Mouse (Mus musculus): ENCODE measurements around the gene Epgn.

- TF ChIP-seq CTCF (IDR thresholded peaks at IDR 0.05; ENCODE audit: insufficient read depth, low read depth, low read length) (no peak), POLR2A (IDR thresholded peaks at IDR 0.05; ENCODE audit: insufficient read depth, low read depth, low read length) (no peak)
Observed at GRCm38 (mm10) chr5:91027164-91027563, at the start of gene Epgn.
